Mouse (Mus musculus): Measurements from ENCODE around the gene Rcc2.

DNA sequence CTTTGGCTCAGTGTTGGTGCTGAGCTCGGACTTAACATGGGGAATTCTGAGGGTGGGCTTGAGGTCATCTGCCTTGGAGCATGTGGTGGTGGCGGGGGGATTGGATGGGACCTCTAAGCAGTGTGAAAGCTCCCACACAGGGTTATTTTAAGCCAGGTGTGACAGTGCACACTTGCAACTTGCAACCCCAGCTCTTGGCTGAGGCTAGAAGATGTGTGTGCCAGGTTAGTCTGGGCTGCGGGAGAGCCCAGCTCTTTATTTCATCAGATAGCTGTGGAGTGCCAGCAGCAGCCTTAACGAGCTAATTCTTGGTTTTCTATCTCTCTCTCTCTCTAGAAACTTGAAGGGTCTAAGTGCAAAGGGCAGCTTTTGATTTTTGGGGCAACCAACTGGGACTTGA lies 7.3 kb downstream of the Rcc2 start:
- TF ChIP-seq CTCF (conservative IDR thresholded peaks at IDR 0.05; ENCODE audit: low read length) (no peak), POU5F1 (IDR thresholded peaks at IDR 0.05; ENCODE audit: borderline replicate concordance, low read length) (no peak), NANOG (IDR thresholded peaks at IDR 0.05; ENCODE audit: borderline replicate concordance, low read length) (no peak)
